Mouse (Mus musculus) layer of hippocampus, adult 9-10 months (tissue): ENCODE results near the gene Palm2.
"Not testable (repeated sequence)": the region's sequence is repeated elsewhere in the genome, so short reads cannot be mapped to it uniquely, and the experiment has no call there.

Source experiments
- DNase-seq: peaks from one replicate; pipeline ENCODE4 v3.0.0; 2022; ENCODE audit warnings: low spot score

Palm2 gene

GRCm38 (mm10) chr4:57433941-57434704, at the start of gene Palm2:
Gene Palm2, plus strand, starts transcription at chr4:57434247.
- DNase-seq: no peak

GRCm38 (mm10) chr4:57384355-57384754, 49.7 kb upstream of the Palm2 start:
- no peak for DNase-seq

- no peak for DNase-seq
Measured at GRCm38 (mm10) chr4:57391103-57391502, 42.9 kb upstream of the Palm2 start.

GRCm38 (mm10) chr4:57396414-57396813, 37.6 kb upstream of the Palm2 start:
- DNase-seq: no peak

- not testable (repeated sequence) for DNase-seq
Measured at GRCm38 (mm10) chr4:57412385-57412784, 21.7 kb upstream of the Palm2 start.

- no peak for DNase-seq
Measured at GRCm38 (mm10) chr4:57413016-57413415, 21.0 kb upstream of the Palm2 start.

GRCm38 (mm10) chr4:57413670-57414069, 20.4 kb upstream of the Palm2 start:
- not testable (repeated sequence) for DNase-seq

GRCm38 (mm10) chr4:57424011-57424410, 10.0 kb upstream of the Palm2 start:
- DNase-seq: no peak

GRCm38 (mm10) chr4:57428317-57428716, 5.7 kb upstream of the Palm2 start:
- DNase-seq: no peak

GRCm38 (mm10) chr4:57434705-57435360, 786 bp downstream of the Palm2 start:
- no peak for DNase-seq

- DNase-seq: no peak
Measured at GRCm38 (mm10) chr4:57436286-57436685, 2.2 kb downstream of the Palm2 start.

- DNase-seq: no peak
Measured at GRCm38 (mm10) chr4:57446082-57446481, 12.0 kb downstream of the Palm2 start.

GRCm38 (mm10) chr4:57446854-57447444, 12.9 kb downstream of the Palm2 start:
- DNase-seq: no peak

- no peak for DNase-seq
Measured at GRCm38 (mm10) chr4:57451896-57452295, 17.8 kb downstream of the Palm2 start.

GRCm38 (mm10) chr4:57452661-57453060, 18.6 kb downstream of the Palm2 start:
- DNase-seq: no peak

GRCm38 (mm10) chr4:57462378-57462777, 28.3 kb downstream of the Palm2 start:
- DNase-seq: no peak

GRCm38 (mm10) chr4:57482435-57482834, 48.4 kb downstream of the Palm2 start:
- DNase-seq: no peak

- no peak for DNase-seq
Measured at GRCm38 (mm10) chr4:57486392-57486791, 52.3 kb downstream of the Palm2 start.

GRCm38 (mm10) chr4:57489887-57490286, 55.8 kb downstream of the Palm2 start:
- DNase-seq: no peak

GRCm38 (mm10) chr4:57504792-57505191, 70.7 kb downstream of the Palm2 start:
- DNase-seq: no peak

GRCm38 (mm10) chr4:57510576-57510975, 76.5 kb downstream of the Palm2 start:
- no peak for DNase-seq

GRCm38 (mm10) chr4:57511734-57512133, 77.7 kb downstream of the Palm2 start:
- no peak for DNase-seq

GRCm38 (mm10) chr4:57513241-57513933, 79.3 kb downstream of the Palm2 start:
- no peak for DNase-seq
